Mouse (Mus musculus): ENCODE measurements around the gene Ngdn. TPM values are rescaled to one million over a fixed set of nuclear protein-coding genes. Genes with fewer than 3 reads are reported as not detected.

Gene Ngdn
- total RNA-seq, 1 experiment: 53.5 TPM

DNA sequence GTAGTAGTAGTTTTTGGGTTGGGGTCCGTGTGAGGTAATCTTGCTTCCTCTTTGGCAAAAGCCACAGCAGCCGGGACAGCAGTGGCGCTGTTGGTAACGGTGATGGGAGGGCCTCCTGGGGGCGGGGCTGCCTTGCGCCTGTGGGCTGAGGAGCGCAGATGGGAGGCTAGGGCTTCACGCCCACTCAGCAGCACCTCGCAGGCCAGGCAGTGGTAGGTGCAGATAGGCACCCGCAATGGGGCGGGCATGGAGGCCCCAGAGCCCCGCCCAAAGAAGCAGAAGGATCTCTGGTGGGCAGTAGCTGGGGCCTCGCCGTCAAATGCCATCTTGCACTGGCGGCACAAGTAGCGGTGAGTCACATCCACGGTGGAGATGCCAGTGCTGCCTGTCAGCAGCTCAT is 47.4 kb downstream of the Ngdn start:
- no peaks in the 10 kb centered on the region for H3K9me3 ChIP-seq (ENCODE audit: control insufficient read depth, insufficient read depth, low read depth, low read length)
- no peak for TF ChIP-seq ZNF384 (IDR thresholded peaks at IDR 0.05; ENCODE audit: low read depth, low read length)
- no peak for DNase-seq (ENCODE audit: low read depth, low spot score)
- H3K27ac ChIP-seq (ENCODE audit: insufficient read depth, low read depth, low read length, poor library complexity, severe bottlenecking): no peak overlapping the region
- H3K36me3 ChIP-seq (ENCODE audit: control insufficient read depth, insufficient read depth, low read length, poor library complexity, severe bottlenecking): peaks cover 27% of the 10 kb centered on the region
- peaks cover 7 to 32% of the 10 kb centered on the region in 2 experiments; a peak in 3 of 4 replicates for H3K4me1 ChIP-seq (ENCODE audit: control insufficient read depth in 2 of 2, insufficient read depth in 2 of 2, low read length in 2 of 2, poor library complexity in 1 of 2)
- H3K4me3 ChIP-seq (ENCODE audit: insufficient read depth in 1 of 2, low read depth in 1 of 2, low read length in 2 of 2, poor library complexity in 1 of 2, severe bottlenecking in 1 of 2): peak overlapping the region; percentile 21 to 27; a peak in 2 of 4 replicates
- no peak overlapping the region for H3K9ac ChIP-seq (ENCODE audit: insufficient read depth, low read depth, low read length, poor library complexity, severe bottlenecking)
- in situ Hi-C loops (cut with MboI; ENCODE audit: low sequenced_read_pairs in 2 of 2, unreplicated experiment in 2 of 2): no loop called here

DNA sequence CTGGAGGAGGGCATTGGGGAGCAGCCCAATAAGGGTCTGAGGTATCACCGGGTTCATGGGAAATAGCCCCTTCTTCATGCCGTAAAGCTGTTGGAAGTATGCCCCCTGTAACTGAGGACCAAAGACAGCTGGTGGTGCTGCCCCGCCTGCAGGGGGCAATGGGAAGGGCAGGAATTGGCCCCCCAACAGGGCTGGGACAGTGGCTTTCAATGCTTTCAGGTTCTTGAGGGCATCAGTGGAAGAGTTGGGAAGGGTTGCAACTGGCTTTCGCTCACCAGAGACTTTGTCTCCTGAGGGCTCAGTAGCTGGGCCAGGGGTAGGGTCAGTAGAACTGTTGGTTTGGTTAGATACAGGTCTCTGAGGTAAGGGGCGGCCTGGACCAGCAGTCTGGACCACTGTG is 47.9 kb downstream of the Ngdn start:
- in situ Hi-C loops (cut with MboI; ENCODE audit: low sequenced_read_pairs in 2 of 2, unreplicated experiment in 2 of 2): no loop called here
- Histone ChIP-seq H3K27ac (ENCODE audit: insufficient read depth, low read depth, low read length, poor library complexity, severe bottlenecking) (no peak overlapping the region), H3K4me3 (ENCODE audit: insufficient read depth in 1 of 2, low read depth in 1 of 2, low read length in 2 of 2, poor library complexity in 1 of 2, severe bottlenecking in 1 of 2) (peak overlapping the region in 1 of 2 experiments; percentile 21; a peak in 1 of 4 replicates), H3K4me1 (ENCODE audit: control insufficient read depth in 2 of 2, insufficient read depth in 2 of 2, low read length in 2 of 2, poor library complexity in 1 of 2) (peaks cover 7 to 32% of the 10 kb centered on the region in 2 experiments; a peak in 3 of 4 replicates), H3K9ac (ENCODE audit: insufficient read depth, low read depth, low read length, poor library complexity, severe bottlenecking) (no peak overlapping the region), H3K9me3 (ENCODE audit: control insufficient read depth, insufficient read depth, low read depth, low read length) (no peaks in the 10 kb centered on the region), H3K36me3 (ENCODE audit: control insufficient read depth, insufficient read depth, low read length, poor library complexity, severe bottlenecking) (peaks cover 31% of the 10 kb centered on the region)
- TF ChIP-seq HCFC1 (IDR thresholded peaks at IDR 0.05; ENCODE audit: borderline replicate concordance, insufficient read depth, low read length) (no peak), MAFK (IDR thresholded peaks at IDR 0.05; ENCODE audit: insufficient read depth, low read depth, low read length) (no peak)
- no peak for DNase-seq (ENCODE audit: low read depth, low spot score)

DNA sequence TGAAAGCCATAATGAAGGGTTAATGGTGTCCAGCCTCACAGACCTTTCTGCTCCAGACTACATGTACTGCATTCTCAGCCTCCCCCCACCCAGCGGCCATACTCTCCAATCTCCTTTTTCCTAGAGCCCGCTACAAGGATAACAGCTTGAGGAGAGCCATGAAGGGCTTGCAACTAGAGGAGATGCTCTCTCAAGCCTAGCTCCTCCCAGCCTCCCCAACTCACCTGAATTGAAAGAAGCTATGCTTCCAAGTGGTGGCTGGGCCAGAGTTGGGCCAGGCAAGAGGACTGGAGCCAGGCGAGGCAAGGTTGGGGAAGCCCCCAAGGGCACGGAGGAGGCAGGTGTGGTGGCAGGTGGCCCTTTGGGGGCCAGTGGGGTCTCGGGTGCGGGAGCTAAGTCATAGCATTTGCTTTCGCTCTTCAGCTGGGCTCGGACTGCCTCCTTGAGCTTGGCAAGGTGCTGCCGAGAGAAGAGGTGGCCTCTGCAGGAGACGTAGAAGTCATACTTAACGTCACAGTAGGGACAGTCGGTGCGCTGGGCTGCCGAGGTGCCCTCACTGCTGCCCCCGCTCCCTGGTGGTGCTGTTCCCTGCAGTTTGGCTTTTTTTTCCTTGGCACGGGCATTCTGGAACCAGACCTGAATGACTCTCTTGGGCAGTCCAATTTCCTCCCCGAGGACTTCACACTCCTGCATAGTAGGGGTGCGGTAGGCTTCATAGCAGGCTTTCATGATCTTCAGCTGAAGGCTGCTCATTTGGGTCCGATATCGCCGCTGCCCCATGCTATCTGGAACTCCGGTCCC is 48.5 kb downstream of the Ngdn start:
- in situ Hi-C loops (cut with MboI; ENCODE audit: low sequenced_read_pairs in 2 of 2, unreplicated experiment in 2 of 2): no loop called here
- H3K27ac ChIP-seq (ENCODE audit: insufficient read depth, low read depth, low read length, poor library complexity, severe bottlenecking): no peak overlapping the region
- TF ChIP-seq ZC3H11A (IDR thresholded peaks at IDR 0.05; ENCODE audit: borderline replicate concordance, low read depth, low read length) (no peak), MAFK (IDR thresholded peaks at IDR 0.05; ENCODE audit: insufficient read depth, low read depth, low read length) (no peak), ZNF384 (IDR thresholded peaks at IDR 0.05; ENCODE audit: low read depth, low read length) (no peak), CHD2 (IDR thresholded peaks at IDR 0.05; ENCODE audit: low read depth, low read length) (no peak), HCFC1 (IDR thresholded peaks at IDR 0.05; ENCODE audit: borderline replicate concordance, insufficient read depth, low read length) (no peak)
- H3K9ac ChIP-seq (ENCODE audit: insufficient read depth, low read depth, low read length, poor library complexity, severe bottlenecking): no peak overlapping the region
- peaks cover 37% of the 10 kb centered on the region for H3K36me3 ChIP-seq (ENCODE audit: control insufficient read depth, insufficient read depth, low read length, poor library complexity, severe bottlenecking)
- DNase-seq (ENCODE audit: low read depth, low spot score): no peak
- peaks cover 6 to 31% of the 10 kb centered on the region in 2 experiments; a peak in 3 of 4 replicates for H3K4me1 ChIP-seq (ENCODE audit: control insufficient read depth in 2 of 2, insufficient read depth in 2 of 2, low read length in 2 of 2, poor library complexity in 1 of 2)
- peak overlapping the region in 1 of 2 experiments; percentile 53; a peak in 1 of 4 replicates for H3K4me3 ChIP-seq (ENCODE audit: insufficient read depth in 1 of 2, low read depth in 1 of 2, low read length in 2 of 2, poor library complexity in 1 of 2, severe bottlenecking in 1 of 2)
- no peaks in the 10 kb centered on the region for H3K9me3 ChIP-seq (ENCODE audit: control insufficient read depth, insufficient read depth, low read depth, low read length)

DNA sequence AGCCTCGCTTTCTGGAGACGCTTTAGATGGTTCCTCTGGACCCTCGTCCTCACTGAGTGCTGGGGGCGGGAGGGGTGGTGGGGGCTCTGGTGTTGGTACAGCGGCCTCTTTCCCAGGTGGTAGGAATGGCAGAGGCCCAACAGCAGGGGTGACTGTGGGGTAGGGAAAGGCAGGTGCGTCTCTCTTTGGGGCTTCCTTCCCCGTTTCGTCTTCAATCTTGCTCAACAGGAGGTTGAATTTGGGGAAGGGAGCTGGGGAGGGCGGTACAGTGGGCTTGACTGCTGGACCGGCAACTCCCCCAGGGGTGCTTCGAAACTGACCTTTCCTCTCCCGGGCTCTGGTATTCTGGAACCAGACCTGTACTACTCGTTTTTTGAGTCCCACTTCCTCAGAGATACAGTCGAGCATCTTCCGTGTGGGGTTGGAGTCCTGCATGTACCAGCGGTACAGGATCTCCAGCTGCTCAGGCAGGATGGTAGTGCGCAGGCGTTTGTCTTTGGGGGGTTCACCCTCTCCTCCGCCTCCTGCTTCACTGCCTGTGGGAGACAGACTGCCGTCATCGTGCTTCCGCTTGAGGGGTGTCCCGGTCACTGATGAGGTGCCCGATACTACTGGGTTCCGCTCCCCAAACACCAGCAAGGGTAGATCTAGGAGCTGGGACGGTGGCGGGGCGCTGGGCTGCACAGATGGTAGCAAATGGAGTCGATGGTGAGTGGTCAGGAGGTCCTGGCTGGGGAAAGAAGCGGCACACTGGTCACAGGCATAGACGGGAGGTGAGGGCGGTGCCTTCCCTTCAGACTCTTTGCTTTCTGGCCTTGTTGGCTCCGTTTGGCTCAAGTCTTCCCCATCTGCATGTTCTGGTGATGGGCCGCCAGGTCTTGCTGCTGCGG is 49.5 kb downstream of the Ngdn start:
- H3K27ac ChIP-seq (ENCODE audit: insufficient read depth, low read depth, low read length, poor library complexity, severe bottlenecking): 0 out of 2 replicates have a peak overlapping the region, but pooled peaks have one; percentile 6
- H3K4me3 ChIP-seq (ENCODE audit: insufficient read depth in 1 of 2, low read depth in 1 of 2, low read length in 2 of 2, poor library complexity in 1 of 2, severe bottlenecking in 1 of 2): peak overlapping the region; percentile 31 to 53
- peak overlapping the region; percentile 37 for H3K9ac ChIP-seq (ENCODE audit: insufficient read depth, low read depth, low read length, poor library complexity, severe bottlenecking)

More for the DNA sequence above, 49.5 kb downstream of the Ngdn start:
- Histone ChIP-seq H3K4me1 (ENCODE audit: control insufficient read depth in 2 of 2, insufficient read depth in 2 of 2, low read length in 2 of 2, poor library complexity in 1 of 2) (peaks cover under 1 to 26% of the 10 kb centered on the region in 2 experiments; a peak in 3 of 4 replicates), H3K36me3 (ENCODE audit: control insufficient read depth, insufficient read depth, low read length, poor library complexity, severe bottlenecking) (peaks cover 45% of the 10 kb centered on the region), H3K9me3 (ENCODE audit: control insufficient read depth, insufficient read depth, low read depth, low read length) (no peaks in the 10 kb centered on the region)
- DNase-seq (ENCODE audit: low read depth, low spot score): no peak
- in situ Hi-C loops (cut with MboI; ENCODE audit: low sequenced_read_pairs in 2 of 2, unreplicated experiment in 2 of 2): no loop called here
- TF ChIP-seq HCFC1 (IDR thresholded peaks at IDR 0.05; ENCODE audit: borderline replicate concordance, insufficient read depth, low read length): no peak
- no peak for TF ChIP-seq MAFK (IDR thresholded peaks at IDR 0.05; ENCODE audit: insufficient read depth, low read depth, low read length)
- TF ChIP-seq ZNF384 (IDR thresholded peaks at IDR 0.05; ENCODE audit: low read depth, low read length): no peak
